Mouse (Mus musculus): ENCODE results near the gene Plau. TPM values are rescaled to one million over a fixed set of nuclear protein-coding genes. Genes with fewer than 3 reads are reported as not detected.

Plau gene
- polyA plus RNA-seq, 1 experiment from 2014 or later: 1.2 TPM

DNA sequence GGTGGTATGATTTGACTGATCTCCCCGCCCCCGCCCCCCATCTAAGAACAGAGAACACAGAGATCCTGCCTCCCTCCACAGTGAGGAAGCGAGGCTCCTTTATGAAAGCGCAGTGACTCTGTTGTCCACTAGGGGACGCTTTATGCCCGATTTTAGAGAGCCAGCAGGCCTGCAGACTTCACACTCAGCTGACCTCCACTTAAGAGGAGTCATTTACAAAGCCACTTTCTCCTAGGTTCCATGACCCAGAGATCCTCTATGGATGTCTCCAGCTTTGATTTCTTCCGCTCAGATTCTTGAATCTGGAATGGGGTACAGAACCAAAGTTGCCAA, 32.9 kb upstream of the Plau start:
- Histone ChIP-seq H3K4me3 (ENCODE audit: low read length) (no peak overlapping the region), H3K4me1 (ENCODE audit: control insufficient read depth, insufficient read depth, low read length) (peaks cover 38% of the 10 kb centered on the region), H3K9me3 (replicated peaks; ENCODE audit: control insufficient read depth, low read length) (no peaks in the 10 kb centered on the region), H3K27me3 (ENCODE audit: control insufficient read depth, insufficient read depth, low read length) (no peaks in the 10 kb centered on the region), H3K36me3 (ENCODE audit: control insufficient read depth, insufficient read depth) (no peaks in the 10 kb centered on the region), H3K4me2 (ENCODE audit: low read depth, low read length) (no peak overlapping the region), H3K27ac (ENCODE audit: low read length) (no peak overlapping the region), H3K9ac (ENCODE audit: low read length) (no peak overlapping the region)
- 4% methylated on average over 7 of the region's 7 CpGs for WGBS
- ATAC-seq (replicated peaks; ENCODE audit: extremely low read depth, insufficient read depth, low FRiP score): peak; percentile 67

DNA sequence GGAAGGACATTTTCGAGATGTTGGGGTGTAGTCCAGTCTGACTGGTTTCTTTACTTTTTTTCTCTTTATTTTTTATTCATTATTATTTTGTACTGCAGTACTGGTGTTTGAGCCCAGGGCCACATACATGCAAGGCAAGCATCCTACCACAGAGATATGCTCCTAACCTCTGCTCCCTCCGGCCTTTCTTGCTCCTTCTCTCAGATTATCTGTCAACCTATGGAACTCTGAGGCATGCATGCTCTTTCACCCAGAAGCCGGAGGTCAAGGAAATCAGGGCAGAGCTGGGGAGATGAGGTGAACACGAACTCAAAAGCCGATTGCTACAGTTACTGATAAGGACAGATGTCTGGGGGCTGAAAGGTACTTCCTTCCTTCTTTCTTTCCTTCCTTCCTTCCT, 32.0 kb upstream of the Plau start:
- 46% methylated on average over 5 of the region's 5 CpGs for WGBS
- Histone ChIP-seq H3K36me3 (ENCODE audit: control insufficient read depth, insufficient read depth) (no peaks in the 10 kb centered on the region), H3K27me3 (ENCODE audit: control insufficient read depth, insufficient read depth, low read length) (no peaks in the 10 kb centered on the region), H3K9ac (ENCODE audit: low read length) (no peak overlapping the region), H3K9me3 (replicated peaks; ENCODE audit: control insufficient read depth, low read length) (no peaks in the 10 kb centered on the region), H3K27ac (ENCODE audit: low read length) (peak overlapping the region; percentile 84; the same call in 1 of the 2 replicates), H3K4me3 (ENCODE audit: low read length) (no peak overlapping the region), H3K4me2 (ENCODE audit: low read depth, low read length) (no peak overlapping the region), H3K4me1 (ENCODE audit: control insufficient read depth, insufficient read depth, low read length) (peaks cover 37% of the 10 kb centered on the region)
- ATAC-seq (replicated peaks; ENCODE audit: extremely low read depth, insufficient read depth, low FRiP score): no peak

DNA sequence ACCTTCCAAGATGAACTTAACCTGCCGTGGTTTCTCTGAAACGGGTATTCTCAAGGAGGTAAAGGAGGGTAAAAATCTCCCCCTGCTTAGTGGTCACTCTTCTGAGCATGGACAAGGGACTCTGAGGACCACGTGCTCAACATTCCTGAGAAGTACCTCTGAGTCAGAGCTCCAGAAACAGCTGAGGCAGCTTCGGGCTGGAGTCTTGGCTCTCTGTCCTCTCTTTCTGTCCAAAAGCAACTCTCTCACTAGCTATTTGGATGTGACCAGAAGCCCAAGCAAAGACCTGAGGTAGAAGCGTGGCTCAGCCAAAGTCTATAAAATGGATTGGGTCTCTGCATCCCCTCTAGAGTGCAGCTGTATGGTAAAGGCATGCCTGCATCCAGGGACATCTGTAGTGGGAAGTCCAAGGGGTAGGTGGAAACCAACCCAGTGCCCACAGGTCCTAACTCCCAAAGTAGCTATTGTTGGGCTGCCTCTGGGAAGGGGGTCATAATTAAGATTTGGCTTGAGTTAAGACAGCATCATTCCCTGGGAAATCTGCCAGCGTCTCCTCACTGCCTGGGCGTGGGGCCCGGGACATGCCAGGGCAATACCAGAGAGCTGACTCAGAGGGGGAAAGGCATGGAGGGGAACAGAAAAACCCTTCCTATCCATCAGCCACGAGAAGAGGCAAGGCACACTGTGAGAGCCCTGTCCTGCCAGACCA, 31.3 kb upstream of the Plau start:
- Histone ChIP-seq H3K4me2 (ENCODE audit: low read depth, low read length) (0 out of 2 replicates have a peak overlapping the region, but pooled peaks have one; percentile 26), H3K9ac (ENCODE audit: low read length) (peak overlapping the region; percentile 38; the same call in 1 of the 2 replicates), H3K36me3 (ENCODE audit: control insufficient read depth, insufficient read depth) (no peaks in the 10 kb centered on the region), H3K4me1 (ENCODE audit: control insufficient read depth, insufficient read depth, low read length) (peaks cover 37% of the 10 kb centered on the region), H3K9me3 (replicated peaks; ENCODE audit: control insufficient read depth, low read length) (no peaks in the 10 kb centered on the region), H3K4me3 (ENCODE audit: low read length) (no peak overlapping the region), H3K27me3 (ENCODE audit: control insufficient read depth, insufficient read depth, low read length) (no peaks in the 10 kb centered on the region), H3K27ac (ENCODE audit: low read length) (peak overlapping the region; percentile 84)
- 30% methylated on average over 9 of the region's 9 CpGs for WGBS
- ATAC-seq (replicated peaks; ENCODE audit: extremely low read depth, insufficient read depth, low FRiP score): peak; percentile 81

DNA sequence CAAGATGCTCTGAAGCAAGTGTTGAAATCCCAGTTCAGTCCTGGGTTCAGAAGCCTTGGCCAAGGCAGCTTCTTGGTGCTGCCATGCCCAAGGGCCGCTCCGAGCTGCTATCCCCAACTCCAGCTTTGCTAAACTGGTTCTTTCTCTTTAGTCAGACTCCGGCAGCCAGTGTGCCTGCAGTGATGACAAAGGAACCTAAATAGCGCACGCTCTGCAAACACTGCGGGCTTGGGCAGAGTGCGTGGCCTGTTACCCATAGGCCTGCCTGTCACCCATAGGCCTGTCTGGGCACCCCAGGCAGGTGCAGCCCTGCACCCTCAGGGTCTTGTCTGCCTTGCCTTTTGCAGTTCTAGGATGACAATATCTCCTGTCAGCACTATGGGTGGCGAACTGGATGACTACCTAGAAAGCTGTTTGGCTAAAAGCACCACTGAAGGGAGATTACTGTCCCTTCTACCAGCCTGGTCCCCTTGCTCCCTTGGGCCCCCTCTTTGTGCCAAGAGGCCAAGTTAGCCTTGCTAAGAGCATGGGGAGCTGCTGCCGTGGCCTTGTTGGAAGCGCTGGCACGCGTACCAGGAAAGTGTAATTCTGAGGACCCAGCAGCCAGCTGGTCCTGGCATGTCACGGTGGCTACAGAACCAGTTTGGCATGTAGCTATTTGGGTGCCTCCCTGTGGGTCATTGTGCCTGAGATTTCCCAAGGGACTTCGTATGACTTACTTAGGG, 30.2 kb upstream of the Plau start:
- Histone ChIP-seq H3K4me3 (ENCODE audit: low read length) (no peak overlapping the region), H3K36me3 (ENCODE audit: control insufficient read depth, insufficient read depth) (no peaks in the 10 kb centered on the region), H3K9me3 (replicated peaks; ENCODE audit: control insufficient read depth, low read length) (no peaks in the 10 kb centered on the region), H3K27me3 (ENCODE audit: control insufficient read depth, insufficient read depth, low read length) (no peaks in the 10 kb centered on the region), H3K4me1 (ENCODE audit: control insufficient read depth, insufficient read depth, low read length) (peaks cover 37% of the 10 kb centered on the region), H3K4me2 (ENCODE audit: low read depth, low read length) (no peak overlapping the region), H3K9ac (ENCODE audit: low read length) (no peak overlapping the region), H3K27ac (ENCODE audit: low read length) (peak overlapping the region; percentile 84; the same call in 1 of the 2 replicates)
- ATAC-seq (replicated peaks; ENCODE audit: extremely low read depth, insufficient read depth, low FRiP score): no peak
- WGBS: 83% methylated on average over 14 of the region's 14 CpGs

DNA sequence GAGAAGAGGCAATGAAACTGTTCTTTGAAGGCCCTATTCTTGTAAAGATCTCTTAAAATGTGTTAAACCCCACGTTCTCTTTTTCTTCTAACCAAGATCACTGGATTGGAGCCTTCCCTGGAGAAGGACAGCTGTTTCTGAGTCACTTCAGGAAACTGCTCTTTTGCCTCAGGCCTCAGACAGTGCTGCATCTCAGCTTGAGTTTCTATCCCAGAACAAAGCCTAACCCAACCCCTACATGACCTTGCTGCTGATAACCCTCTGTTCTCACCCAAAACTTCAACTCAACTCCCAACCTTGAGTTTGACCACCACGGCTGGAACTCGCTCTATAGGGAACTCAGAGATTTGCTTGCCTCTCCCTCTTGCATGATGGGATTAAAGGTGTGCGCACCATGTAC, 27.1 kb upstream of the Plau start:
- WGBS: 74% methylated on average over 4 of the region's 4 CpGs
- no peak for ATAC-seq (replicated peaks; ENCODE audit: extremely low read depth, insufficient read depth, low FRiP score)
- H3K4me1 ChIP-seq (ENCODE audit: control insufficient read depth, insufficient read depth, low read length): peaks cover 23% of the 10 kb centered on the region
- no peak overlapping the region for H3K27ac ChIP-seq (ENCODE audit: low read length)
- no peak overlapping the region for H3K4me2 ChIP-seq (ENCODE audit: low read depth, low read length)
- no peaks in the 10 kb centered on the region for H3K9me3 ChIP-seq (replicated peaks; ENCODE audit: control insufficient read depth, low read length)
- H3K36me3 ChIP-seq (ENCODE audit: control insufficient read depth, insufficient read depth): no peaks in the 10 kb centered on the region
- no peak overlapping the region for H3K9ac ChIP-seq (ENCODE audit: low read length)
- no peaks in the 10 kb centered on the region for H3K27me3 ChIP-seq (ENCODE audit: control insufficient read depth, insufficient read depth, low read length)
- no peak overlapping the region for H3K4me3 ChIP-seq (ENCODE audit: low read length)

DNA sequence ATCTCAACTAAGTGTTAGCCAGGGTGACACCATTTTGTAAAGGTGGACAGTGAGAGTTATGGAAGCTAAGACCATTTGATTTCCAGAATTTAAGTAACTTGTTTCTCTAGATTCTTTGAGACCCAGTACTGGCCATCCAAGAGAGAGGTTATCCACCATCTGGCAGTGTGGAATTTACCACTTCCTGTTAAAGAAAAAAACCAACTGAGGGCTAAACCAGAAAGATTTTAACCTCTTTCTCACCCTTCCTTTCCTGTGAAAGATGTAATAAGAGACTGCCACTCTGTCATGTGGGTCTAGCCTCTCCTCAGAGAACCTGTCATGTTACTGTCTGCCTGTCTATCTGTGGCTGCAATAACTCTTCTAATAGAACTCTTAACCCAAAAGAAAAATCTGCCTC, 26.6 kb upstream of the Plau start:
- Histone ChIP-seq H3K36me3 (ENCODE audit: control insufficient read depth, insufficient read depth) (no peaks in the 10 kb centered on the region), H3K4me2 (ENCODE audit: low read depth, low read length) (no peak overlapping the region), H3K27ac (ENCODE audit: low read length) (no peak overlapping the region), H3K27me3 (ENCODE audit: control insufficient read depth, insufficient read depth, low read length) (no peaks in the 10 kb centered on the region), H3K9me3 (replicated peaks; ENCODE audit: control insufficient read depth, low read length) (no peaks in the 10 kb centered on the region), H3K9ac (ENCODE audit: low read length) (no peak overlapping the region), H3K4me3 (ENCODE audit: low read length) (no peak overlapping the region), H3K4me1 (ENCODE audit: control insufficient read depth, insufficient read depth, low read length) (peaks cover 19% of the 10 kb centered on the region)
- no peak for ATAC-seq (replicated peaks; ENCODE audit: extremely low read depth, insufficient read depth, low FRiP score)

DNA sequence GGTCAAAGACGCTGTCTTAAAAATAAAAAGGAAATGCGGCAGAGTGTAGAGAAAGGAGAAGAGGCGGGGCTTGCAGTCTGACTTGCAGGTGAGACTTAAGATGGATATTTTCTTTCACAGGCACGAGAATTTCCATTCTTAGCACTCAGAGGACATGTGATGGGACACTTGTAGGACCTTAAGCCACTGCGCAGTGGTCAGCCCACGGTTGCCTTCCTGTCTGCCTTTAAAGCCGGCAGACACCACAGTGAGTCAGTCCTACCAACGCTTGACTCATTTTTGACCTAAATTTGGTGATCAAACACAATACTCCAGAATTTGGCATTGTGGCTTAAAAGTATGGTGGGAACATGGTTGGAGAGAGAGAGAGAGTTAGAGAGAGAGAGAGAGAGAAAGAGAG, 25.2 kb upstream of the Plau start:
- no peaks in the 10 kb centered on the region; the same call in 1 of the 2 replicates for H3K9me3 ChIP-seq (replicated peaks; ENCODE audit: control insufficient read depth, low read length)
- no peak for ATAC-seq (replicated peaks; ENCODE audit: extremely low read depth, insufficient read depth, low FRiP score)
- H3K27ac ChIP-seq (ENCODE audit: low read length): no peak overlapping the region
- no peak overlapping the region for H3K4me3 ChIP-seq (ENCODE audit: low read length)
- no peaks in the 10 kb centered on the region for H3K27me3 ChIP-seq (ENCODE audit: control insufficient read depth, insufficient read depth, low read length)
- no peak overlapping the region for H3K4me2 ChIP-seq (ENCODE audit: low read depth, low read length)
- peaks cover 4% of the 10 kb centered on the region for H3K4me1 ChIP-seq (ENCODE audit: control insufficient read depth, insufficient read depth, low read length)
- H3K9ac ChIP-seq (ENCODE audit: low read length): no peak overlapping the region
- 80% methylated on average over 8 of the region's 8 CpGs for WGBS
- H3K36me3 ChIP-seq (ENCODE audit: control insufficient read depth, insufficient read depth): no peaks in the 10 kb centered on the region

DNA sequence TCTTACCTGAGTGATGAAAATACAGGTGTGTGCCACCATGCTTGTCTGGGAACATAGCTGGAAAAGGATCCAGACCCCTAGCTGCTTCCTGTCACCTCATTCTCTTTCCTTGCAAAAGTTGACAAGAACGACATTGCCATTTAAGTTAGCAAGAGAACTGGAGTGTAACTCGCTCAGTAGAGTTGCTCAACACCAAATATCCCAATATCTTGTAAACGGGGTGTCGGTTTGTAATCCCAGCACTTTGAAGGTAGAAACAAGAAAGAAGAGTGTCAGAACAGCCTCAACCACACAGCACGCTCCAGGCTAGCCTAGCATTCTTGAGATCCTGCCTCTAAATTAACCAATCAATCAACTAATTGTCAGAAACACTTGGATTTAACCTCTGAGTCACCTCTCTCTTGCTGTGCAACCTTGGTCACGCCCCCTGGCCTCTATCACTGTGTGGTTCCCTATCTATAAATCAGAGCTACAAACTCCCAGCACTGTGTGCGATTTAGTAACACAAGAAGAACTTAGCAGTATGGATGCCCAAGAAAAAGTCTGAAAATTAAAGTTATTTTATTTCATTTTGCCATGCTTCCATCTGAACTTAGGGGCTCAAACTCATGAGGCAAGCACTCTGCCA, 24.6 kb upstream of the Plau start:
- 69% methylated on average over 7 of the region's 7 CpGs for WGBS
- H3K4me3 ChIP-seq (ENCODE audit: low read length): no peak overlapping the region
- H3K9me3 ChIP-seq (replicated peaks; ENCODE audit: control insufficient read depth, low read length): peaks cover under 1% of the 10 kb centered on the region
- H3K9ac ChIP-seq (ENCODE audit: low read length): no peak overlapping the region
- no peaks in the 10 kb centered on the region for H3K36me3 ChIP-seq (ENCODE audit: control insufficient read depth, insufficient read depth)
- no peaks in the 10 kb centered on the region for H3K4me1 ChIP-seq (ENCODE audit: control insufficient read depth, insufficient read depth, low read length)
- H3K27me3 ChIP-seq (ENCODE audit: control insufficient read depth, insufficient read depth, low read length): no peaks in the 10 kb centered on the region
- ATAC-seq (replicated peaks; ENCODE audit: extremely low read depth, insufficient read depth, low FRiP score): no peak
- H3K27ac ChIP-seq (ENCODE audit: low read length): no peak overlapping the region
- no peak overlapping the region for H3K4me2 ChIP-seq (ENCODE audit: low read depth, low read length)

DNA sequence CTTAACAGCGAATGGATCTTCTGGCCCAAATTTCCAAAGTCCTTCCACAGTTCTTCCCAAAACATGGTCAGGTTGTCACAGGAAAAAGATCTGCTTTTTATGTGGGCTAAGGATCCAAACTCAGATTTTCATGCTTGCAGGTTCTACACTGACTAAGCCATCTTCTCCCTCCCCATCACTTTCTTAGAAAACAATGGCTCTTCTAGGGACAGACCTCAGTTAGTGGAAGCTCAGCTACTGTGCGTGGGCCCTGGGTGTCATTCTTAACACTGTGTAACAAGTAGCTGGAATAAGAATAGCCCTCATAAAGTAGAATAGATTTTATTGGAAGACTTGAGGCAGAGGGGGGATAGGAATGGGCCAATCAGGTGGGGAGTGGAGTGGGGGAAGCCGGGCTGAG, 21.0 kb upstream of the Plau start:
- Histone ChIP-seq H3K9me3 (replicated peaks; ENCODE audit: control insufficient read depth, low read length) (peaks cover 4% of the 10 kb centered on the region), H3K9ac (ENCODE audit: low read length) (no peak overlapping the region), H3K27me3 (ENCODE audit: control insufficient read depth, insufficient read depth, low read length) (no peaks in the 10 kb centered on the region), H3K27ac (ENCODE audit: low read length) (no peak overlapping the region), H3K4me1 (ENCODE audit: control insufficient read depth, insufficient read depth, low read length) (no peaks in the 10 kb centered on the region), H3K4me2 (ENCODE audit: low read depth, low read length) (no peak overlapping the region), H3K4me3 (ENCODE audit: low read length) (no peak overlapping the region), H3K36me3 (ENCODE audit: control insufficient read depth, insufficient read depth) (no peaks in the 10 kb centered on the region)
- no peak for ATAC-seq (replicated peaks; ENCODE audit: extremely low read depth, insufficient read depth, low FRiP score)
- WGBS: 89% methylated on average over 3 of the region's 3 CpGs

All from heart, embryonic 16.5 days (tissue).